Mouse (Mus musculus): ENCODE measurements around the gene Bptf.

- TF ChIP-seq CTCF (conservative IDR thresholded peaks at IDR 0.05 in 1 of 2, IDR thresholded peaks at IDR 0.05 in 1 of 2; ENCODE audit: low read depth in 2 of 2, low read length in 2 of 2), result peak; percentile 29 to 99; a peak in 3 of 4 replicates
- peak; percentile 55 for TF ChIP-seq ELF1 (IDR thresholded peaks at IDR 0.05; ENCODE audit: low read depth, low read length)
Observed at GRCm38 (mm10) chr11:107131749-107132421, at the start of gene Bptf.

Measured in CH12.LX (cell line).